Mouse (Mus musculus): ENCODE measurements around the gene D11Wsu47e. TPM values are rescaled to one million over a fixed set of nuclear protein-coding genes. Genes with fewer than 3 reads are reported as not detected.

Gene D11Wsu47e
- 10 to 100 TPM; 18.0 to 18.1 TPM for polyA plus RNA-seq (2017; shearing (Covaris generic))

DNA sequence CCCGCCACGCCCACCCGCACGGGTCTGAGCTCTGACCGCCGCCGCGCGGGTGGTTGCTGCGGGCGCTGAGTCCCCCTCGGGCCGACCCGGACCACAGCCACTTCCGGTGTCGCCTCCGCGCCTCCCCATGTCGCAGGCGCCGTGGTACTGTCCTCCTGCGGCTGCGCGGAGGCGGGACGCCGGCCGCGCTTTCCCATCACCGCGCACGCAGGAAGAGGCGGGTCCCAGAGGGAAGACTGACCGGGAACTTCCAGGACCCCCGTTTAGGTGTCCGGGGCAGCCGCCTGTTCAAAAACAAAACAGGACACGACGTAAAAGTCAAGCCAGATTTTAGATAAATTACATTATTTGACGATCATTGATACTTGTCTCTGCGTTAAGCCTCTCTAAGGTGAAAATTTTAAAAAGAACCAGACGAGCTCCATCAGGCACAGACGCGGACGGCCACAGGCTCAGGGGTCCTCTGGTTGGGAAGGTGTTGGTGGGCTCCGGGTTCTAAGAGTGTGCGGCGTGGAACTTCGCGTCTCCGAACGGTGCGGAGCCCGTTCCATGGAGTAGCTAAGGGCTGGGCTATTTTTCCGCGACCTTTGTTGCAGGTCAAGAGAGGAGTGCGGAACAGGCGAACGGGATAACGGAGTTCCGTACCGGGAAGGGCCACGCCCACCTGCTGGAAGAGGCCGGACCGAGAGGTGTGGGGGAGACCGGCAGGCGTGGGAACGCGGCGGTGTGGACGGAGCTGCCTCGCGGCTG, at the start of gene D11Wsu47e, which contains the start of gene Fam104a:
TSS of gene D11Wsu47e (plus strand) at position 456 of the 750 bp plus-strand sequence.
TSS of gene Fam104a (minus strand) at position 199 of the 750 bp plus-strand sequence.

GRCm38 (mm10) chr11:113648690-113649352, 35.4 kb upstream of the D11Wsu47e start, which contains the start of gene Cog1:
Gene Cog1, plus strand, starts transcription at chr11:113649169.

DNA sequence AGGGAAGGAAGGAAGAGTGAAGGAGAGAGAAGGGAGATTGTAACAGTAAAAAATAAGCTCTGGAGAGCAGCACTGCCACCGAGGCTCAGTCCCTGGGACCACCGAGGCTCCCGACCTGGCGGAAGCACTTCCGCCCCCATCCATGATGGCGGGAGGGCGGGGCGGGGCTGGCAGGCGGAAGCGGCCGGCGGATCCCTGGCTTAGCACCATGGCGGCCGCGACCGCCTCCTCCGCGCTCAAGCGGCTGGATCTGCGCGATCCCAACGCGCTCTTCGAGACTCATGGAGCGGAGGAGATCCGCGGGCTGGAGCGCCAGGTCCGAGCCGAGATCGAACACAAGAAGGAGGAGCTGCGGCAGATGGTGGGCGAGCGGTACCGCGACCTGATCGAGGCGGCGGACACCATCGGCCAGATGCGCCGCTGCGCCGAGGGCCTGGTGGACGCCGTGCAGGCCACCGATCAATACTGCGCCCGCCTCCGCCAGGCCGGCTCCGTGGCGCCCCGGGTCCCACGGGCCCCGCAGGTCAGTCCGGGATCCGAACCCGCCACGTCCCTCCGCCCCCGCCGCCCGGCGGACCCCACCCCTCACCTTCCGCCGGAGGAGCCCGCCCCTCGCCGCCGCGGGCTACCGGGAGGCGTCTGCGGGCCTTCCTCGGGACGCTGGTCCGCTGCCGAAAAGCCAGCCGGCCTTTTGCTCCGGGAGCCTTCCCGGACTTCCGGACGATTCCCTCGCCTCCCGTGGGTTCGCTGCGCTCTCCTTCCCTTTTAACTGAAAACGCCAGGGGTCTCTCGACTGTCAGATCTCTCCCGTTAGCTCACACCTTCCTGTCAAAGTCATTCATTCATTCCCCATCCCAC, 34.6 kb upstream of the D11Wsu47e start, which contains the start of gene Slc39a11:
TSS of gene Slc39a11 (minus strand) at position 727 of the 858 bp plus-strand sequence.

GRCm38 (mm10) chr11:113709731-113710256, 25.6 kb downstream of the D11Wsu47e start, which contains the start of gene Cpsf4l:
Gene Cpsf4l, minus strand, starts transcription at chr11:113710017.

Other genes with a start within 250 kb of the D11Wsu47e start
- not detected for gene Sstr2, start 65.1 kb upstream of the D11Wsu47e start, polyA plus RNA-seq (2017; shearing (Covaris generic))
- 10 to 100 TPM; 58.9 to 69.8 TPM for gene Cog1, start 35.2 kb upstream of the D11Wsu47e start, polyA plus RNA-seq (2017; shearing (Covaris generic))
- gene Slc39a11, start 34.3 kb upstream of the D11Wsu47e start, polyA plus RNA-seq (2017; shearing (Covaris generic)): 10 to 100 TPM; 30.4 to 44.3 TPM
- gene Fam104a, start 257 bp upstream of the D11Wsu47e start, polyA plus RNA-seq (2017; shearing (Covaris generic)): 10 to 100 TPM; 57.9 to 62.3 TPM
- gene Cpsf4l, start 25.6 kb downstream of the D11Wsu47e start, polyA plus RNA-seq (2017; shearing (Covaris generic)): 1 to 10 TPM in 1 of 2 experiments, under 1 TPM in 1; 0.47 to 1.9 TPM
- gene Cdc42ep4, start 67.5 kb downstream of the D11Wsu47e start, polyA plus RNA-seq (2017; shearing (Covaris generic)): 1 to 10 TPM; 4.8 to 5.0 TPM

All from inflammation-experienced regulatory T-cells (primary cell).